Mouse (Mus musculus): ENCODE data around the gene RPS10-NUDT3.

The RPS10-NUDT3 gene

GRCm38 (mm10) chr17:27634871-27635574, at the start of gene RPS10-NUDT3:
Gene RPS10-NUDT3, minus strand, starts transcription at chr17:27635222.
- in situ Hi-C loops (cut with MboI), result no loop called here

- in situ Hi-C loops (cut with MboI), result no loop called here
Observed at GRCm38 (mm10) chr17:27678924-27679813, 44.1 kb upstream of the RPS10-NUDT3 start.

GRCm38 (mm10) chr17:27677756-27678155, 42.7 kb upstream of the RPS10-NUDT3 start:
- in situ Hi-C loops (cut with MboI), result no loop called here

GRCm38 (mm10) chr17:27676270-27676669, 41.2 kb upstream of the RPS10-NUDT3 start:
- in situ Hi-C loops (cut with MboI), result no loop called here

- in situ Hi-C loops (cut with MboI), result no loop called here
Observed at GRCm38 (mm10) chr17:27675453-27675852, 40.4 kb upstream of the RPS10-NUDT3 start.

- in situ Hi-C loops (cut with MboI), result no loop called here
Observed at GRCm38 (mm10) chr17:27673945-27674344, 38.9 kb upstream of the RPS10-NUDT3 start.

- in situ Hi-C loops (cut with MboI), result no loop called here
Observed at GRCm38 (mm10) chr17:27671720-27672119, 36.7 kb upstream of the RPS10-NUDT3 start.

- in situ Hi-C loops (cut with MboI), result no loop called here
Observed at GRCm38 (mm10) chr17:27658767-27659166, 23.7 kb upstream of the RPS10-NUDT3 start.

GRCm38 (mm10) chr17:27657123-27657522, 22.1 kb upstream of the RPS10-NUDT3 start:
- in situ Hi-C loops (cut with MboI), result no loop called here

- in situ Hi-C loops (cut with MboI), result no loop called here
Observed at GRCm38 (mm10) chr17:27656414-27656813, 21.4 kb upstream of the RPS10-NUDT3 start.

- in situ Hi-C loops (cut with MboI), result no loop called here
Observed at GRCm38 (mm10) chr17:27656011-27656399, 21.0 kb upstream of the RPS10-NUDT3 start.

- in situ Hi-C loops (cut with MboI), result no loop called here
Observed at GRCm38 (mm10) chr17:27655089-27656010, 20.3 kb upstream of the RPS10-NUDT3 start, which contains the start of gene Pacsin1. Gene Pacsin1, plus strand, starts transcription at chr17:27655509.

- in situ Hi-C loops (cut with MboI), result no loop called here
Observed at GRCm38 (mm10) chr17:27653253-27653959, 18.4 kb upstream of the RPS10-NUDT3 start.

- in situ Hi-C loops (cut with MboI), result no loop called here
Observed at GRCm38 (mm10) chr17:27652046-27652790, 17.2 kb upstream of the RPS10-NUDT3 start.

GRCm38 (mm10) chr17:27650586-27650985, 15.6 kb upstream of the RPS10-NUDT3 start:
- in situ Hi-C loops (cut with MboI), result no loop called here

GRCm38 (mm10) chr17:27650160-27650559, 15.1 kb upstream of the RPS10-NUDT3 start:
- in situ Hi-C loops (cut with MboI), result no loop called here

GRCm38 (mm10) chr17:27645807-27646206, 10.8 kb upstream of the RPS10-NUDT3 start:
- in situ Hi-C loops (cut with MboI), result no loop called here

GRCm38 (mm10) chr17:27644572-27644971, 9.6 kb upstream of the RPS10-NUDT3 start:
- in situ Hi-C loops (cut with MboI), result loop anchor here (5.0 kb wide), 1 partner anchor 77 kb away; the partner anchor contains the start of gene AI413582

GRCm38 (mm10) chr17:27643756-27644155, 8.7 kb upstream of the RPS10-NUDT3 start:
- in situ Hi-C loops (cut with MboI), result loop anchor here (5.0 kb wide), 1 partner anchor 76 kb away; the partner anchor contains the start of gene AI413582

- in situ Hi-C loops (cut with MboI), result loop anchor here (5.0 kb wide), 1 partner anchor 76 kb away; the partner anchor contains the start of gene AI413582
Observed at GRCm38 (mm10) chr17:27643101-27643500, 8.1 kb upstream of the RPS10-NUDT3 start.
